In genomic region chr15:78456051-78456450, GRCm38 (mm10) we compare ENCODE assay signal across 20 mouse cellular contexts. TPM values are rescaled to one million over a fixed set of nuclear protein-coding genes. Genes with fewer than 3 reads are reported as not detected.
DNase-seq lines count a peak whose midpoint lies in the region; ATAC-seq and TF ChIP-seq lines count a peak whose summit lies in the region.
"Had no signal": no experiment of that assay in that cellular context is flagged by ENCODE, and none has a peak within 500 bp of the region (broad histone marks: within the 10 kb centered on the region; RNA-seq: fewer than 3 reads in every experiment).

No protein-coding gene starts in this region.

- no peaks in the 10 kb centered on the region for H3K9me3 ChIP-seq in embryonic facial prominence, embryonic 13.5 days
- H3K9me3 ChIP-seq in embryonic facial prominence, embryonic 10.5 days, result no peaks in the 10 kb centered on the region
- H3K9me3 ChIP-seq in liver, embryonic 11.5 days (ENCODE audit: control insufficient read depth, low read length), result no peaks in the 10 kb centered on the region
- H3K9me3 ChIP-seq in embryonic facial prominence, embryonic 14.5 days (ENCODE audit: control insufficient read depth, low read length), result no peaks in the 10 kb centered on the region
- H3K9me3 ChIP-seq: embryonic facial prominence, embryonic 15.5 days; forebrain, embryonic 12.5 days; stomach, embryonic 15.5 days had no signal

- WGBS in embryonic facial prominence, embryonic 13.5 days, result 30% methylated on average over 7 of the region's 7 CpGs
- WGBS in embryonic facial prominence, embryonic 10.5 days, result 58% methylated on average over 7 of the region's 7 CpGs
- WGBS in liver, adult 2 months, result 19% methylated on average over 7 of the region's 7 CpGs
- WGBS in liver, embryonic 11.5 days, result 55% methylated on average over 7 of the region's 7 CpGs
- 37% methylated on average over 7 of the region's 7 CpGs for WGBS in embryonic facial prominence, embryonic 14.5 days

- no peak overlapping the region for H3K9ac ChIP-seq in embryonic facial prominence, embryonic 13.5 days
- H3K9ac ChIP-seq in liver, adult 2 months (ENCODE audit: low read depth, low read length), result no peak overlapping the region
- no peak overlapping the region for H3K9ac ChIP-seq in liver, embryonic 11.5 days (ENCODE audit: low read depth, low read length)
- no peak overlapping the region for H3K9ac ChIP-seq in embryonic facial prominence, embryonic 14.5 days (ENCODE audit: low read depth, low read length)
- H3K9ac ChIP-seq: embryonic facial prominence, embryonic 15.5 days; forebrain, embryonic 12.5 days; stomach, embryonic 15.5 days had no signal

- TF ChIP-seq POLR2A in liver, adult 2 months (IDR thresholded peaks at IDR 0.05; ENCODE audit: extremely low read depth, insufficient read depth, low read length), result no peak

- no peak overlapping the region for H3K4me3 ChIP-seq in embryonic facial prominence, embryonic 13.5 days
- H3K4me3 ChIP-seq in embryonic facial prominence, embryonic 10.5 days, result no peak overlapping the region
- no peak overlapping the region for H3K4me3 ChIP-seq in liver, adult 2 months (ENCODE audit: insufficient read depth, low read depth, low read length)
- no peak overlapping the region for H3K4me3 ChIP-seq in liver, embryonic 11.5 days (ENCODE audit: low read depth, low read length)
- H3K4me3 ChIP-seq in embryonic facial prominence, embryonic 14.5 days (ENCODE audit: low read depth, low read length), result no peak overlapping the region
- H3K4me3 ChIP-seq: embryonic facial prominence, embryonic 15.5 days; forebrain, embryonic 12.5 days; stomach, embryonic 15.5 days had no signal

- H3K79me2 ChIP-seq in liver, adult 2 months (ENCODE audit: control insufficient read depth, insufficient read depth, low read length), result no peaks in the 10 kb centered on the region

- H3K27me3 ChIP-seq in embryonic facial prominence, embryonic 13.5 days, result no peaks in the 10 kb centered on the region
- no peaks in the 10 kb centered on the region; the same call in 1 of the 2 replicates for H3K27me3 ChIP-seq in embryonic facial prominence, embryonic 10.5 days (replicated peaks; ENCODE audit: low read depth, poor library complexity, severe bottlenecking)
- H3K27me3 ChIP-seq in liver, adult 2 months (ENCODE audit: control insufficient read depth, insufficient read depth, low read length), result no peaks in the 10 kb centered on the region
- H3K27me3 ChIP-seq in liver, embryonic 11.5 days (replicated peaks; ENCODE audit: control insufficient read depth, insufficient read depth, low read length), result 0 out of 2 replicates have a peak, but pooled peaks cover 4% of the 10 kb centered on the region
- no peaks in the 10 kb centered on the region; the same call in 1 of the 2 replicates for H3K27me3 ChIP-seq in embryonic facial prominence, embryonic 14.5 days (replicated peaks; ENCODE audit: control insufficient read depth, insufficient read depth, low read length)
- H3K27me3 ChIP-seq: embryonic facial prominence, embryonic 15.5 days; forebrain, embryonic 12.5 days; stomach, embryonic 15.5 days had no signal

- H3K27ac ChIP-seq in embryonic facial prominence, embryonic 13.5 days, result 0 out of 2 replicates have a peak overlapping the region, but pooled peaks have one; percentile 33
- H3K27ac ChIP-seq in embryonic facial prominence, embryonic 10.5 days (replicated peaks), result no peak overlapping the region
- H3K27ac ChIP-seq in liver, adult 2 months (replicated peaks; ENCODE audit: insufficient read depth, low read depth, low read length), result peak overlapping the region; percentile 73
- H3K27ac ChIP-seq in liver, embryonic 11.5 days (ENCODE audit: low read depth, low read length), result no peak overlapping the region
- no peak overlapping the region for H3K27ac ChIP-seq in embryonic facial prominence, embryonic 14.5 days (replicated peaks; ENCODE audit: low read depth, low read length)
- H3K27ac ChIP-seq: embryonic facial prominence, embryonic 15.5 days; forebrain, embryonic 12.5 days; stomach, embryonic 15.5 days had no signal

- TF ChIP-seq CTCF in liver, adult 2 months (IDR thresholded peaks at IDR 0.05; ENCODE audit: low read depth, low read length), result no peak

- no peak for ATAC-seq in embryonic facial prominence, embryonic 13.5 days (ENCODE audit: insufficient number of reproducible peaks, insufficient read depth, low FRiP score, low TSS enrichment, low read depth)
- no peak for ATAC-seq in liver, embryonic 11.5 days (replicated peaks; ENCODE audit: low FRiP score)
- ATAC-seq in embryonic facial prominence, embryonic 14.5 days (ENCODE audit: low read depth), result 0 out of 2 replicates have a peak, but pooled peaks have one; percentile 35
- ATAC-seq: activated CD4-positive, CD25-positive, alpha-beta regulatory T cell, adult 4 months had no signal

- DNase-seq in embryonic facial prominence, embryonic 10.5 days (ENCODE audit: low spot score), result no peak
- DNase-seq in liver, adult 2 months (ENCODE audit: extremely low read depth, low read depth, low spot score), result peak; percentile 97
- DNase-seq in liver, embryonic 11.5 days (ENCODE audit: low spot score), result no peak
- DNase-seq in embryonic facial prominence, embryonic 14.5 days (ENCODE audit: low spot score), result peak; percentile 65
- DNase-seq in skeletal muscle tissue, adult 2 months (ENCODE audit: low read depth, low spot score), result peak; percentile 77
- no peak for DNase-seq in natural killer cell, adult 2 months (ENCODE audit: low spot score in 2 of 2)
- DNase-seq: cerebellum, adult 9-11 months; heart, postnatal 36 days; lung, adult 2 months; lung, postnatal 4 days; spleen, adult 18-20 months had no signal

- no peak overlapping the region for H3K4me2 ChIP-seq in embryonic facial prominence, embryonic 13.5 days
- no peak overlapping the region for H3K4me2 ChIP-seq in liver, embryonic 11.5 days
- H3K4me2 ChIP-seq in embryonic facial prominence, embryonic 14.5 days (ENCODE audit: low read depth, low read length), result no peak overlapping the region
- H3K4me2 ChIP-seq: embryonic facial prominence, embryonic 15.5 days; forebrain, embryonic 12.5 days; heart, embryonic 11.5 days; midbrain, embryonic 11.5 days; stomach, embryonic 15.5 days had no signal

- no peaks in the 10 kb centered on the region for H3K36me3 ChIP-seq in embryonic facial prominence, embryonic 13.5 days
- no peaks in the 10 kb centered on the region for H3K36me3 ChIP-seq in embryonic facial prominence, embryonic 10.5 days (replicated peaks)
- H3K36me3 ChIP-seq in liver, adult 2 months (ENCODE audit: control insufficient read depth, insufficient read depth, low read length), result peaks cover 19% of the 10 kb centered on the region; the same call in 1 of the 2 replicates
- no peaks in the 10 kb centered on the region for H3K36me3 ChIP-seq in liver, embryonic 11.5 days (ENCODE audit: control insufficient read depth, insufficient read depth, low read length)
- no peaks in the 10 kb centered on the region for H3K36me3 ChIP-seq in embryonic facial prominence, embryonic 14.5 days (ENCODE audit: control insufficient read depth, insufficient read depth, low read length)
- H3K36me3 ChIP-seq: embryonic facial prominence, embryonic 15.5 days; forebrain, embryonic 12.5 days; stomach, embryonic 15.5 days had no signal

- peaks cover 17% of the 10 kb centered on the region for H3K4me1 ChIP-seq in embryonic facial prominence, embryonic 13.5 days
- H3K4me1 ChIP-seq in embryonic facial prominence, embryonic 10.5 days, result peaks cover 23% of the 10 kb centered on the region
- peaks cover 29% of the 10 kb centered on the region for H3K4me1 ChIP-seq in liver, adult 2 months (ENCODE audit: control insufficient read depth, insufficient read depth, low read length)
- no peaks in the 10 kb centered on the region for H3K4me1 ChIP-seq in liver, embryonic 11.5 days (replicated peaks; ENCODE audit: control insufficient read depth, insufficient read depth, low read length)
- H3K4me1 ChIP-seq in embryonic facial prominence, embryonic 14.5 days (ENCODE audit: control insufficient read depth, insufficient read depth, low read length), result no peaks in the 10 kb centered on the region
- H3K4me1 ChIP-seq: forebrain, embryonic 12.5 days; stomach, embryonic 15.5 days had no signal

RNA-seq across cellular contexts. Expression of gene Tmprss6, which starts 12.4 kb away (rescaled TPM):
- 0.53 and 1.5 TPM in 2 replicates for polyA plus RNA-seq in embryonic facial prominence, embryonic 13.5 days (2015; fragmentation: Nextera tagmentation; extraction: Ambion mirVana)
- polyA plus RNA-seq in embryonic facial prominence, embryonic 10.5 days (2016; fragmentation: Nextera tagmentation; extraction: Ambion mirVana), result 0.24 and 0.37 TPM in 2 replicates
- 188 and 242 TPM in 2 replicates for total RNA-seq in liver, adult 2 months (2014; rRNA removed)
- 514 and 542 TPM in 2 replicates for polyA plus RNA-seq in liver, adult 2 months (2012; rRNA removed)
- 7.0 and 7.9 TPM in 2 replicates for polyA plus RNA-seq in liver, embryonic 11.5 days (2014; fragmentation: Nextera tagmentation; extraction: Ambion mirVana)
- 1.1 and 1.5 TPM in 2 replicates for polyA plus RNA-seq in embryonic facial prominence, embryonic 14.5 days (2014; fragmentation: Nextera tagmentation; extraction: Ambion mirVana)
- total RNA-seq: heart, postnatal 36 days; neutrophil, adult 5-6 weeks had no signal
- polyA plus RNA-seq: activated CD4-positive, CD25-positive, alpha-beta regulatory T cell, adult 4 months had no signal

RNA-seq across cellular contexts. Expression of gene Kctd17, which starts 27.7 kb away (rescaled TPM):
- polyA plus RNA-seq in embryonic facial prominence, embryonic 13.5 days (2015; fragmentation: Nextera tagmentation; extraction: Ambion mirVana), result 49.5 and 50.6 TPM in 2 replicates
- polyA plus RNA-seq in embryonic facial prominence, embryonic 10.5 days (2016; fragmentation: Nextera tagmentation; extraction: Ambion mirVana), result 49.6 and 51.6 TPM in 2 replicates
- 1.2 and 2.6 TPM in 2 replicates for total RNA-seq in liver, adult 2 months (2014; rRNA removed)
- 8.6 and 10.4 TPM in 2 replicates for polyA plus RNA-seq in liver, adult 2 months (2012; rRNA removed)
- polyA plus RNA-seq in liver, embryonic 11.5 days (2014; fragmentation: Nextera tagmentation; extraction: Ambion mirVana), result 17.1 and 19.2 TPM in 2 replicates
- 46.9 and 54.1 TPM in 2 replicates for polyA plus RNA-seq in embryonic facial prominence, embryonic 14.5 days (2014; fragmentation: Nextera tagmentation; extraction: Ambion mirVana)
- total RNA-seq: neutrophil, adult 5-6 weeks had no signal

RNA-seq across cellular contexts. Expression of gene Il2rb, which starts 39.0 kb away (rescaled TPM):
- 0.28 and 0.30 TPM in 2 replicates for polyA plus RNA-seq in embryonic facial prominence, embryonic 13.5 days (2015; fragmentation: Nextera tagmentation; extraction: Ambion mirVana)
- polyA plus RNA-seq in embryonic facial prominence, embryonic 10.5 days (2016; fragmentation: Nextera tagmentation; extraction: Ambion mirVana), result 0.09 TPM in 1 of 2 replicates, not detected in the other
- 0.83 and 1.1 TPM in 2 replicates for total RNA-seq in liver, adult 2 months (2014; rRNA removed)
- polyA plus RNA-seq in liver, adult 2 months (2012; rRNA removed), result 2.4 and 4.0 TPM in 2 replicates
- 0.07 and 0.31 TPM in 2 replicates for polyA plus RNA-seq in liver, embryonic 11.5 days (2014; fragmentation: Nextera tagmentation; extraction: Ambion mirVana)
- polyA plus RNA-seq in embryonic facial prominence, embryonic 14.5 days (2014; fragmentation: Nextera tagmentation; extraction: Ambion mirVana), result 0.42 and 0.55 TPM in 2 replicates
- polyA plus RNA-seq: forebrain, embryonic 12.5 days; heart, embryonic 11.5 days; limb, embryonic 11.5 days; midbrain, embryonic 11.5 days had no signal

RNA-seq across cellular contexts. Expression of gene Mpst, which starts 49.8 kb away (rescaled TPM):
- polyA plus RNA-seq in embryonic facial prominence, embryonic 13.5 days (2015; fragmentation: Nextera tagmentation; extraction: Ambion mirVana), result 2.6 and 2.8 TPM in 2 replicates
- 0.98 and 1.1 TPM in 2 replicates for polyA plus RNA-seq in embryonic facial prominence, embryonic 10.5 days (2016; fragmentation: Nextera tagmentation; extraction: Ambion mirVana)
- total RNA-seq in liver, adult 2 months (2014; rRNA removed), result 86.0 and 106 TPM in 2 replicates
- 377 and 408 TPM in 2 replicates for polyA plus RNA-seq in liver, adult 2 months (2012; rRNA removed)
- polyA plus RNA-seq in liver, embryonic 11.5 days (2014; fragmentation: Nextera tagmentation; extraction: Ambion mirVana), result 5.1 TPM in 2 replicates
- 3.0 and 3.5 TPM in 2 replicates for polyA plus RNA-seq in embryonic facial prominence, embryonic 14.5 days (2014; fragmentation: Nextera tagmentation; extraction: Ambion mirVana)

RNA-seq across cellular contexts. Expression of gene Tst, which starts 50.3 kb away (rescaled TPM):
- polyA plus RNA-seq in embryonic facial prominence, embryonic 13.5 days (2015; fragmentation: Nextera tagmentation; extraction: Ambion mirVana), result 22.6 and 25.9 TPM in 2 replicates
- polyA plus RNA-seq in embryonic facial prominence, embryonic 10.5 days (2016; fragmentation: Nextera tagmentation; extraction: Ambion mirVana), result 10.4 and 12.7 TPM in 2 replicates
- total RNA-seq in liver, adult 2 months (2014; rRNA removed), result 303 and 343 TPM in 2 replicates
- polyA plus RNA-seq in liver, adult 2 months (2012; rRNA removed), result 621 and 686 TPM in 2 replicates
- 95.3 and 98.9 TPM in 2 replicates for polyA plus RNA-seq in liver, embryonic 11.5 days (2014; fragmentation: Nextera tagmentation; extraction: Ambion mirVana)
- polyA plus RNA-seq in embryonic facial prominence, embryonic 14.5 days (2014; fragmentation: Nextera tagmentation; extraction: Ambion mirVana), result 35.0 and 39.1 TPM in 2 replicates

Comparison
In these comparisons a context has a peak if more than half of its experiments do, and no peak if none do; other contexts are left out.
1. H3K27ac ChIP-seq: peak in embryonic facial prominence, embryonic 13.5 days (single experiment) and liver, adult 2 months (single experiment); none in embryonic facial prominence, embryonic 10.5 days (single experiment), liver, embryonic 11.5 days (single experiment) and embryonic facial prominence, embryonic 14.5 days (single experiment).
2. DNase-seq: peak in liver, adult 2 months (single experiment), embryonic facial prominence, embryonic 14.5 days (single experiment) and skeletal muscle tissue, adult 2 months (single experiment); none in embryonic facial prominence, embryonic 10.5 days (single experiment), liver, embryonic 11.5 days (single experiment) and natural killer cell, adult 2 months (0 of 2).
3. RNA of gene Tmprss6, which starts 12.4 kb away (polyA plus RNA-seq): 514 to 542 TPM in liver, adult 2 months; 7.0 to 7.9 TPM in liver, embryonic 11.5 days, 1.1 to 1.5 TPM in embryonic facial prominence, embryonic 14.5 days, 0.53 to 1.5 TPM in embryonic facial prominence, embryonic 13.5 days and 0.24 to 0.37 TPM in embryonic facial prominence, embryonic 10.5 days; every median in the first group is over 10 times any median in the second.